Mouse (Mus musculus): Measurements from ENCODE around the gene Eif2b3.

Eif2b3 gene

GRCm38 (mm10) chr4:117095551-117096452 lies 76.6 kb downstream of the Eif2b3 start, which contains the start of gene Ptch2:
TSS of gene Ptch2 (plus strand) at chr4:117096075.
- peak; percentile 85 for DNase-seq

DNA sequence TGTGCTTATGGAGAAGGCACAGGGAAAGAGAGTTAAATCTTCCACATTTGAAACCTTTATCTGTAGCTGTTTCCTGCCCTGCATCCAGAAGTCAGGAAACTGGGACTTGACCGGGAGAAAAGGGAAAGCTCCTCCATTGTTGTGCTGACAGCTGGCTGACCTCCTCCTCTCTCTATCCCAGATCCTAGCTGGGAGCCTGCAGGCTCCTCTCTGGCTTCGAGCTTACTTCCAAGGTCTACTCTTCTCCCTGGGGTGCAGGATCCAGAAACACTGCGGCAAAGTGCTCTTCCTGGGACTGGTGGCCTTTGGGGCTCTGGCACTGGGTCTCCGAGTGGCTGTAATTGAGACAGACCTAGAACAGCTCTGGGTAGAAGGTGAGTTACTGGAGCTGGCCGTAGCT lies 77.5 kb downstream of the Eif2b3 start:
- DNase-seq = no peak

DNA sequence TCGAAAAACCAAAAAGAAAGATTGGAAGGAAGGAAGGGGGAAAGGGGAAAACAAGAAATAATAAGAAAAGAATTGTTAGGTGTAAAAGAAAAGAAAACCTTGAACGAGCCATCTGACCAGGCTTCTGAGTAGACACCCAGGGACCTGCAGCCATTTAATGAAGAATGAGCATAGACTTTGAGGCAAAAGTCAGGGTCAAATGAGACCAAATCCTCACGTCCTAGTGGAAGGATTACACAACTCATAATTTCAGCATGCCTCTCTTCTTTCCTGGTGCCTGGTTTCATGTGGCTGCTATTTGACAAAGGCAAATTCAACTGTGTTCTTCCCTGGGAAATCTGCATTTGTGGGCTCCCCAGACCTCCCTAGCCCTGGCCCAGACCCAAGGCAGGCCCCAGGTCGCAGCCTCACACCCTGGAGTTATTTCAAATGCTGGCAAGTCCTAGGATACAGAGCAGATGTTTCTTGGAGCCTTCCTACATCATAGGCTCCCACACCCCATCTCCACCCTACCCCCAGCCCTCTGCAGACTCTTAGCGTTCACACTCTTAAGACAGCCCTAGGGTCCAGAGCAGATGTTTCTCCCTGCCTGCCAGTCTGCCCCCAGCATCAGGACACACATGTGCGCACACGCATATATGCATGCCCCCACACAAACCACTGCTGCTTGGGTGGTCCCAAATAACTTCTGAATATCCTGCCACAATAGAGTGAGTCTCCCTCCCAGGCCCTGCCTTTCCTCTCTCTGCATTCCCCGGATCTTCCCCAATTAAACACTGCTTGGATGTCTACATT lies 79.0 kb downstream of the Eif2b3 start:
- DNase-seq = no peak

GRCm38 (mm10) chr4:117098764-117099036 lies 79.5 kb downstream of the Eif2b3 start:
- DNase-seq = no peak

- DNase-seq = peak; percentile 38
Measured at GRCm38 (mm10) chr4:117100036-117100435, 80.8 kb downstream of the Eif2b3 start.

- peak; percentile 46 for DNase-seq
Measured at GRCm38 (mm10) chr4:117101218-117101617, 82.0 kb downstream of the Eif2b3 start.

DNA sequence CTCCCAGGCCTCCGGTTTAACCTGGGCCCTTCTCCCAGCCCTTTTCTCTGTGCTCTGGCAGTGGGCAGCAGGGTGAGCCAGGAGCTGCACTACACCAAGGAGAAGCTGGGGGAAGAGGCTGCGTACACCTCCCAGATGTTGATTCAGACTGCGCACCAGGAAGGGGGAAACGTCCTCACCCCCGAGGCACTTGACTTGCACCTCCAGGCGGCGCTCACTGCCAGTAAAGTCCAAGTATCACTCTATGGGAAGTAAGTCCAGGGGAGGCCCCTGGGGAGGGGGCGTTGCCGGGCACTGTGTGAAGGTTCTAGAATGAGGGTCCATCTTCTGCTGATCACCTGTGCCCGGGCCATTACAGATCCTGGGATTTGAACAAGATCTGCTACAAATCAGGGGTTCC lies 85.5 kb downstream of the Eif2b3 start:
- no peak for DNase-seq

DNA sequence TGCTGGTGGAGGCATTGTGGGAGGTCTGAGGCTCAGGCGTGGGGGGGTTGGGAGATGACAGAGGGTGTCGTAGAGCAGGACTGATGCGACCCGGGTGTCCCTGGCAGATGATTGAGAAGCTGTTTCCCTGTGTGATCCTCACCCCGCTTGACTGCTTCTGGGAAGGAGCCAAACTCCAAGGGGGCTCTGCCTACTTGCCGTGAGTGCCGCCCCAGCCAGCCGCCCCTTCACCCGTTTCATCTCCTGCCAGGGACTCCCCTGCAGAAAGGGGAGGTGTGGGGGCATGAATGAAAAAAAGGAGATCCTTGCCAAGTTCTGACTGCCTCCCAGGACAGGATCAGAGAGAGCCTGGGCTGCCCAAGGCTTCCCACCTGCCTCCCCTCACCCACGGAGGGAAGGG lies 85.9 kb downstream of the Eif2b3 start:
- DNase-seq = no peak

DNA sequence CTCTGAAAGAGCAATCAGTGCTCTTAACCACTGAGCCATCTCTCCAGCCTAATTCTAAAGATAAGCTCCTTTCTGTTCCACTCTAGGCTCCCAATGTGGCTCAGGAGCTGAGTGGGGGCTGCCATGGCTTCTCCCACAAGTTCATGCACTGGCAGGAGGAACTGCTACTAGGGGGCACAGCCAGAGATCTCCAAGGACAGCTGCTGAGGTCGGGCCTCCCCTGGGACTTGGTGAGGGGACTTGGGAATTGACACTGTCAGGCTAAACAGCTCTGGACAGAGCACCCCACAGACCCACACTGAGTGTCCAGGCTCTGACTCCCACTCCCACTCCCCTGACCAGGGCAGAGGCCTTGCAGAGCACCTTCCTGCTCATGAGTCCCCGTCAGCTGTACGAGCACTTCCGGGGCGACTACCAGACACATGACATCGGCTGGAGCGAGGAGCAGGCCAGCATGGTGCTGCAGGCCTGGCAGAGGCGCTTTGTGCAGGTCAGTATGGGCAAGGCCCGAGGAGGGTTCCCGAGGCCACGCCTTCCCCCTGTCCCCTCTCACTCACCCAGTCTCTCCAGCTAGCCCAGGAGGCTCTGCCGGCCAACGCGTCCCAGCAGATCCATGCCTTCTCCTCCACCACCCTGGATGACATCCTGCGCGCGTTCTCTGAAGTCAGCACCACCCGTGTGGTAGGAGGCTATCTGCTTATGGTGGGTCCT lies 88.8 kb downstream of the Eif2b3 start:
- no peak for DNase-seq

GRCm38 (mm10) chr4:117108524-117108849 lies 89.3 kb downstream of the Eif2b3 start:
- no peak for DNase-seq

DNA sequence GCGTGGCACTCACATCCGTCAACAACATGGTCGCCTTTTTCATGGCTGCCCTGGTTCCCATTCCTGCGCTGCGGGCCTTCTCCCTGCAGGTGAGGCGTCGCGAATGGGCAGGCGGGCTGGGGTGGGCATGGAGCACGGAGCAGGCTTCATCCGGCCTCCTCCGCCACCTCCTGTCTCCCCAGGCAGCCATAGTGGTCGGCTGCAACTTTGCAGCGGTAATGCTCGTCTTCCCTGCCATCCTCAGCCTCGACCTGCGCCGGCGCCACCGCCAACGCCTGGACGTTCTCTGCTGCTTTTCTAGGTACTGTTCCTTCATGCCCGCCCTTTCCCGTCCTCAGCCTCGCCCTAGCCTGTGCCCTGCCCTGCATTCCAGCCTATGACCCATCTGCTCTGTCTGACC lies 90.1 kb downstream of the Eif2b3 start:
- no peak for DNase-seq

DNA sequence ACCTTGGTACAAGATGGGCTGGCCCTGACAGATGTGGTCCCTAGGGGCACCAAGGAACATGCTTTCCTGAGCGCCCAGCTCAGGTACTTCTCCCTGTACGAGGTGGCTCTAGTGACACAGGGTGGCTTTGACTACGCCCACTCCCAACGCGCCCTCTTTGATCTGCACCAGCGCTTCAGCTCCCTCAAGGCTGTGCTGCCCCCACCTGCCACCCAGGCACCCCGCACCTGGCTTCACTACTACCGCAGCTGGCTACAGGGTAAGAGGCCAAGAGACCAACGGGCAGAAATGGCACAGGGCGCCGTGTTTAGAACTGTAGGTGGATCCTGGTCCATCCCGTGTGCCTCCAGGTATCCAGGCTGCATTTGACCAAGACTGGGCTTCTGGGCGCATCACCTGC lies 91.0 kb downstream of the Eif2b3 start:
- peak; percentile 55 for DNase-seq

DNA sequence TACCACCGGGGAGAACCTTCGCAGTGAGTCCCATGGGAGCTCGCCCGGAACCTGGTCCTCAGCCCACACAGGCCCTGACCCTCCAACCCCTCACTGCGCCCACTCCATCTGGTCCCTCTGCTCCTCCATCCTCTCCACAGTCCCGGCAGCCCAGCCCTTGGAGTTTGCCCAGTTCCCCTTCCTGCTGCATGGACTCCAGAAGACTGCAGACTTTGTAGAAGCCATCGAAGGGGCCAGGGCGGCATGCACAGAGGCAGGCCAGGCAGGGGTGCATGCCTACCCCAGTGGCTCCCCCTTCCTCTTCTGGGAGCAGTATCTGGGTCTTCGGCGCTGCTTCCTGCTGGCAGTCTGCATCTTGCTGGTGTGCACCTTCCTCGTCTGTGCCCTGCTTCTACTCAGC lies 91.8 kb downstream of the Eif2b3 start:
- no peak for DNase-seq

DNA sequence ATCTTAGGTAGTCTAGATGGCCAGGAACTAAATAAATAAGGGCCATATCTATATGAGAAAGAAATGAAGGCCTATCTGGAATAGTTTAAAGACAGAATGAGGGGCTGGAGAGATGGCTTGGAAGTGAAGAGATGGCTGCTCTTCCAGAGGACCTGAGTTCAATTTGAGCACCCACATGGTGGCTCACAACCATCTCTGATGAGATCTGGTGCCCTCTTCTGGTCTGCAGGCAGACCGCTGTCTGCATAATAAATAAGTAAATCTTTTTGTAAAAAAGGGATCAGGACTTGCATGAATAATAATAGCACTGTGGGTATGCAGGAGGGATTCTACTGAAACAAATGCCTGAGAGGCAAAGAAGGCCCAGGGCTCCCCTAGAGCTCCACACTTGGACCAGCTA lies 94.0 kb downstream of the Eif2b3 start:
- DNase-seq = no peak

- DNase-seq = peak; percentile 79
Measured at GRCm38 (mm10) chr4:117115592-117115991, 96.4 kb downstream of the Eif2b3 start.

GRCm38 (mm10) chr4:117117931-117118330 lies 98.7 kb downstream of the Eif2b3 start:
- no peak for DNase-seq

GRCm38 (mm10) chr4:117119636-117120035 lies 100.4 kb downstream of the Eif2b3 start:
- no peak for DNase-seq

GRCm38 (mm10) chr4:117120052-117120444 lies 100.8 kb downstream of the Eif2b3 start:
- no peak for DNase-seq

- peak; percentile 92 for DNase-seq
Measured at GRCm38 (mm10) chr4:117120445-117121414, 101.5 kb downstream of the Eif2b3 start.

GRCm38 (mm10) chr4:117122209-117122608 lies 103.0 kb downstream of the Eif2b3 start:
- no peak for DNase-seq

- DNase-seq = no peak
Measured at GRCm38 (mm10) chr4:117123546-117124217, 104.5 kb downstream of the Eif2b3 start.

GRCm38 (mm10) chr4:117124218-117124517 lies 105.0 kb downstream of the Eif2b3 start:
- DNase-seq = no peak
